Comparison of ENCODE assay signal across 26 mouse cellular contexts in the genomic region with DNA sequence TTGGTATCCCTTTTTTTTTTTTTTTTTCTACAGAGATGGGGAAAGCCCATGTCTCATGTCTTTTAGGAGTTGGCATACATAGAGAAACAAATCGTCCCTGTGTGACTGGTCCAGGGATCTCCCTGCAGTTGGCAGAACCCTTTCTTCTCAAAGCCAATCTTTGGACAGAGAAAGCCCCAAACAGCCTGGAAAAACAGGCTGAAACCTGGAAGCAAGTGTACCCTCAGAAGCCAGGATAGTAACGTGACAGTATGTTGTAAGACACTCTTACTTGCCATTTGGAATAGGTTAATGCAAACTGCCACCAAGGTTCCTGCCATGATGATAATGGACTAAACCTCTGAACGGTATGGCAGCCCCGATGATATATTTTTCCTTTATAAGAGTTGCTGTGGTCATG. TPM values are rescaled to one million over a fixed set of nuclear protein-coding genes. Genes with fewer than 3 reads are reported as not detected.
"Had no signal": no experiment of that assay in that cellular context is flagged by ENCODE, and none has a peak within 500 bp of the region (broad histone marks: within the 10 kb centered on the region; RNA-seq: fewer than 3 reads in every experiment).

No protein-coding gene starts in this region.

- ATAC-seq: hindbrain, postnatal 0 days; liver, embryonic 12.5 days had no signal

- H3K36me3 ChIP-seq: heart, embryonic 12.5 days; hindbrain, embryonic 15.5 days; liver, embryonic 12.5 days had no signal

- DNase-seq: gastrocnemius, postnatal 14 days; heart, adult 18-20 months; heart, postnatal 10 days; kidney, adult 11 months; kidney, adult 2 months; kidney, adult 9 months; kidney, postnatal 14 days; kidney, postnatal 36 days; layer of hippocampus, adult 9-11 months; layer of hippocampus, postnatal 36 days; left cerebral cortex, postnatal 4 days had no signal

- H3K4me3 ChIP-seq: heart, embryonic 12.5 days; liver, embryonic 12.5 days had no signal

- H3K9me3 ChIP-seq: heart, embryonic 10.5 days; heart, embryonic 12.5 days; hindbrain, embryonic 13.5 days; hindbrain, embryonic 15.5 days; kidney, embryonic 15.5 days; limb, embryonic 13.5 days; limb, embryonic 15.5 days; liver, embryonic 12.5 days had no signal

- H3K27ac ChIP-seq: hindbrain, embryonic 13.5 days; hindbrain, embryonic 15.5 days; hindbrain, postnatal 0 days; kidney, postnatal 0 days; limb, embryonic 13.5 days; limb, embryonic 15.5 days; liver, embryonic 12.5 days had no signal

- H3K9ac ChIP-seq: heart, embryonic 12.5 days; hindbrain, embryonic 13.5 days; kidney, embryonic 15.5 days; limb, embryonic 15.5 days; liver, embryonic 12.5 days had no signal

- H3K27me3 ChIP-seq: kidney, embryonic 15.5 days; limb, embryonic 13.5 days had no signal

RNA-seq across cellular contexts. Expression of a gene that starts 1.2 kb away (rescaled TPM):
- total RNA-seq: granulocyte monocyte progenitor cell, adult 5-6 weeks had no signal

RNA-seq across cellular contexts. Expression of a gene that starts 5.2 kb away (rescaled TPM):
- total RNA-seq: gastrocnemius, adult 8-10 months; granulocyte monocyte progenitor cell, adult 5-6 weeks; hematopoietic stem cell, adult 5-6 weeks; hindbrain, postnatal 0 days; layer of hippocampus, postnatal 14 days had no signal
- polyA plus RNA-seq: hindbrain, embryonic 13.5 days had no signal

RNA-seq across cellular contexts. Expression of a gene that starts 40.2 kb away (rescaled TPM):
- total RNA-seq: gastrocnemius, adult 8-10 months had no signal
- polyA plus RNA-seq: liver, adult 2 months had no signal
